Mouse (Mus musculus): ENCODE data around the gene Zeb2. TPM values are rescaled to one million over a fixed set of nuclear protein-coding genes. Genes with fewer than 3 reads are reported as not detected.

The Zeb2 gene
- polyA plus RNA-seq, 1 experiment: 143 TPM

DNA sequence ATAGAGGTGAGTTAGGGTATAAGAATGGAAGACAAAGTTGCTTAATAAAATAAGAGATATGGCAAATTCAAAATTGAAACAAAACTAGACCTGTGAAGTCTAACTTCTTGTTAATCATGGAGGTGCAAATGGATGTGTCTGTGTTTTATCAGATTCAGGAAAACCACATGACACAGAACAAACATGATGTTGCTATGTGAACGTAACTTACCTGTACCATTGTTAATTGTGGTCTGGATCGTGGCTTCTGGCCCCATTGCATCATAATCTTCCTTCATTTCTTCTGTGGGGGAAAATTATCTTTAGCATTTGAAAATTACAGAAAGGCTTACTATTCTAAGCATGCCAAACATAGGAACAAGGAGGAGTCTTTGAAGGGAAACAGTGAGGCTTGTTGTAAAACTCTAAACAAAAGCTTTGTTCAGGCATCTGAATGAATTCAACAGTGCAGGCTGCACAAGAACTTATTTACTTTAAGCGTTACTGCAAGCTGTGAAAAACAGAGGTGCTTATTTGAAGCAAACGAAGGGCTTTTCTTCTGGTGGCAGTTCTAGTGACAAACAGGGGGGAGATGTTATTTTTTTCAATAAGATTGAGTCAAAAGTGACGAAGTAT is 99.9 kb downstream of the Zeb2 start:
- H3K4me1 ChIP-seq (ENCODE audit: control insufficient read depth, insufficient read depth, low read length): no peaks in the 10 kb centered on the region; the same call in 1 of the 2 replicates
- TF ChIP-seq CTCF (IDR thresholded peaks at IDR 0.05; ENCODE audit: control insufficient read depth, insufficient read depth, low read length): no peak
- TF ChIP-seq POLR2A (IDR thresholded peaks at IDR 0.05; ENCODE audit: borderline replicate concordance, control insufficient read depth, low read depth, low read length): no peak
- 68% methylated on average over 5 of the region's 5 CpGs for WGBS
- H3K4me3 ChIP-seq (replicated peaks; ENCODE audit: control insufficient read depth, low read depth, low read length): no peak overlapping the region
- no peak overlapping the region for H3K27ac ChIP-seq (ENCODE audit: control insufficient read depth, insufficient read depth, low read depth, low read length, poor library complexity)

DNA sequence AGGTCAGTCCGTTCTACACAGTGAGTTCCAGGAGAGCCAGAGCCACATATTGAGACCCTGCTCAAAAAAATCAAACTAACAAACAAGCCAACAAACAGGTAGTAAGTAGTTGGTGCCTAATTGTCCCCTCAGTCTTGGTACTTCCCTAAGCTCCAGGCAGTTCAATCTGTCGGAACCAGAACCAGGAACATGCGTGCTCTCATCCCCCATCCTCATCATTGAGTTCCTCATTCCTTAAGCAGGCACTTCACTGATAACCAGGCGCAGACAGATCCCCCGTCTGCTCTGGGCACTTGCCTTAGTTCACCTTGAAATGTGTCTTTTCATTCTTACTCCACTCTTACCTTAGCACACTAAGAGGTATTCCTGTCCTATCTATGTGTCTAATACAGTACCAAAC is 103.9 kb downstream of the Zeb2 start:
- Histone ChIP-seq H3K4me1 (ENCODE audit: control insufficient read depth, insufficient read depth, low read length) (no peaks in the 10 kb centered on the region; the same call in 1 of the 2 replicates), H3K4me3 (replicated peaks; ENCODE audit: control insufficient read depth, low read depth, low read length) (no peak overlapping the region), H3K27ac (ENCODE audit: control insufficient read depth, insufficient read depth, low read depth, low read length, poor library complexity) (no peak overlapping the region)
- TF ChIP-seq POLR2A (IDR thresholded peaks at IDR 0.05; ENCODE audit: borderline replicate concordance, control insufficient read depth, low read depth, low read length) (no peak), CTCF (IDR thresholded peaks at IDR 0.05; ENCODE audit: control insufficient read depth, insufficient read depth, low read length) (no peak)
- WGBS: 70% methylated on average over 5 of the region's 5 CpGs

DNA sequence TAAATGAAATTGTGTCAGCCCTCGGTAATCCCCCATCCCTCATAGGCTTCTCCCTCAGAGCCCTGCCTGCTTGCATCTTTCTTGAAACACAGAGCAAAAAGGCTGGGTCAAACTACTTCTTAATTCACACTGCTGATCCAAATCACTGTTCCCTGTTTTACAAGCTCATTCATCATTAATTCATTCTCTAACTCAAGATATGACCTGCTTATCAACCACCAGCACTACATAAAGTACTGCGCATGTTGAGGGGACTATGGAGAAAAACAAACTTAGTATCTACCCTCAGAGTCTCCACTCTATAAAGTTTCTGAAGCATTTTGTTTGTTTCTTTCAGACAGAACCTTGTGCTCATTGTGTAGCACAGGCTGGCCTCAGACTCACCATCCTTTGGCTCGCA is 104.5 kb downstream of the Zeb2 start:
- TF ChIP-seq POLR2A (IDR thresholded peaks at IDR 0.05; ENCODE audit: borderline replicate concordance, control insufficient read depth, low read depth, low read length) (no peak), CTCF (IDR thresholded peaks at IDR 0.05; ENCODE audit: control insufficient read depth, insufficient read depth, low read length) (no peak)
- H3K4me1 ChIP-seq (ENCODE audit: control insufficient read depth, insufficient read depth, low read length): no peaks in the 10 kb centered on the region; the same call in 1 of the 2 replicates
- 75% methylated on average over 3 of the region's 3 CpGs for WGBS
- no peak overlapping the region for H3K4me3 ChIP-seq (replicated peaks; ENCODE audit: control insufficient read depth, low read depth, low read length)
- H3K27ac ChIP-seq (ENCODE audit: control insufficient read depth, insufficient read depth, low read depth, low read length, poor library complexity): no peak overlapping the region

DNA sequence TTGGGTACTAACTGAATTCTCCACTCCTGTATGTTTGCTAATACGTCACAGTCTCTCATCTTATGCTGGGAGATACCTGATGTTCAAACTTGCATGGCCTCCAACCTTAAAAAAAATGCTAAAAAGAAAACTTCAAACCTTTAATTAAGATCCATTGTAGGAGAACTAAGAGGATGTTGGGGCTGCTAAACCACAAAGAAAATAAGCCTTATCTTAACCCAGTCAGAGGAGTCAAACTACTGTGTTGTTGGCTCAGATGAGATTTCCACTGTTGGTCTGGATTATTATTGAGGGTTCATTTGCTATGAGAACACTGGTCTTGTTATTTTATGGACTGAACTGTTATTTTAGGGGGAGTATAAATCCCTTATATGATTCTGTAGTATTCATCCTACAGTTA is 106.5 kb downstream of the Zeb2 start:
- Histone ChIP-seq H3K4me1 (ENCODE audit: control insufficient read depth, insufficient read depth, low read length) (no peaks in the 10 kb centered on the region), H3K4me3 (replicated peaks; ENCODE audit: control insufficient read depth, low read depth, low read length) (no peak overlapping the region), H3K27ac (ENCODE audit: control insufficient read depth, insufficient read depth, low read depth, low read length, poor library complexity) (no peak overlapping the region)
- 71% methylated on average over 1 of the region's 1 CpGs for WGBS
- no peak for TF ChIP-seq POLR2A (IDR thresholded peaks at IDR 0.05; ENCODE audit: borderline replicate concordance, control insufficient read depth, low read depth, low read length)
- TF ChIP-seq CTCF (IDR thresholded peaks at IDR 0.05; ENCODE audit: control insufficient read depth, insufficient read depth, low read length): no peak

DNA sequence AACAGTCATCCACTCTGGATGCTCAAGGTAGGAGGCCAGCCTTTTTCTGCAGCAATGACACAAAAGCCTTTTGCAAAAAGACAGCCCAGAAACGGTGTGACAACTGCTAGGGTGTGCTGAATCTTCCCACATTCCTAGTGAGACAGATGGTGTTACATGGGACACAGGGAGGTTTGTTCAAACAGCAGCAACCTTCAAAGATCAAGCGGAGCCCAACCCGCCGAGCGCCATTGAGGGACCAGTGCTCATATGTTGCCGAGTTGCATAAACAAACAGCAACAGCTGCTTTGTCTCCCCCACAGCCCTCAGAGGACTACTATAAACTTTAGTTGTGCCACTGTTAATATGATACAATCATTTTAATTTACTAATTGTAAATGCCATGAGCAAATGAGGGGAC is 117.3 kb downstream of the Zeb2 start:
- WGBS: 89% methylated on average over 6 of the region's 6 CpGs
- Histone ChIP-seq H3K27ac (ENCODE audit: control insufficient read depth, insufficient read depth, low read depth, low read length, poor library complexity) (no peak overlapping the region), H3K4me1 (ENCODE audit: control insufficient read depth, insufficient read depth, low read length) (no peaks in the 10 kb centered on the region), H3K4me3 (replicated peaks; ENCODE audit: control insufficient read depth, low read depth, low read length) (no peak overlapping the region)
- no peak for TF ChIP-seq CTCF (IDR thresholded peaks at IDR 0.05; ENCODE audit: control insufficient read depth, insufficient read depth, low read length)
- no peak for TF ChIP-seq POLR2A (IDR thresholded peaks at IDR 0.05; ENCODE audit: borderline replicate concordance, control insufficient read depth, low read depth, low read length)

DNA sequence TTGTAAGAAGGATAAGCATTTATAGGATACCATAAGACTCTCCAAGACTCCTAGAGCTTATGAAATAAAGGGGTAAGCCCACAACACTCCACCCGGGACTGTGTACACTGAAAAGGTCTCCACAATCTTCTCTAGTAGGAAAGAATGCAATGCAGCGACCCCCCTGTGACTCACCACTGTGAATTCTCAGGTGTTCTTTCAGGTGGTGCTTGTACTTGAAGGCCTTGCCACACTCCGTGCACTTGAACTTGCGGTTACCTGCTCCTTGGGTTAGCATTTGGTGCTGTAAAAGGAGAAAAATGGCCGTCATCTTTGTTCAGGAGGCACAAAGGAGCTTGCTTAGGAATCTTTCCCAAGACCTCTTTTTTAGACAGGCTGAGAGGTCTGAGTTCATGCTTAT is 118.5 kb downstream of the Zeb2 start:
- no peak overlapping the region for H3K4me3 ChIP-seq (replicated peaks; ENCODE audit: control insufficient read depth, low read depth, low read length)
- H3K27ac ChIP-seq (ENCODE audit: control insufficient read depth, insufficient read depth, low read depth, low read length, poor library complexity): no peak overlapping the region
- 95% methylated on average over 5 of the region's 5 CpGs for WGBS
- TF ChIP-seq CTCF (IDR thresholded peaks at IDR 0.05; ENCODE audit: control insufficient read depth, insufficient read depth, low read length) (no peak), POLR2A (IDR thresholded peaks at IDR 0.05; ENCODE audit: borderline replicate concordance, control insufficient read depth, low read depth, low read length) (no peak)
- H3K4me1 ChIP-seq (ENCODE audit: control insufficient read depth, insufficient read depth, low read length): no peaks in the 10 kb centered on the region

DNA sequence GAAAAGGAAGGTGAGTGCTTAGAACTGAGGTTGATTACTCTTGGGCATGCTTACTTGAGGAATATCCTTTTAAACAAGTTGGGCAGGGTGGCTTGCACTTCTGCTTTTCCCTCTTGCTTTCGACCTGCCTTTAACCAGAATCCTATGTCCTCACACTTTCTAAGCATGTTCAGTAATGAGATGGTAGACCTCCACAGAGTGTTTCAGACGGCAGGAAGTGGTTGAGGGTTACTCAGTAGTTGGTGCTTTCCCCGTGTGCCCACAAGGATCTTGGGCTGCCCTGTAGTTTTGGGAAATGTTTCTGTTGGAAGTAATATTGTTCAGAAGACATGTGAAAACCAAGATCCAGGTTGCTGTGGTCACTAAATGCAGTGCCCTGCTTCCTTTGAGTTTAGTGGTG is 135.5 kb downstream of the Zeb2 start:
- whole genome bisulfite sequencing: 2% methylated on average over 3 of the region's 3 CpGs
- Histone ChIP-seq H3K4me1 (ENCODE audit: control insufficient read depth, insufficient read depth, low read length) (peaks cover 3% of the 10 kb centered on the region; the same call in 1 of the 2 replicates), H3K27ac (ENCODE audit: control insufficient read depth, insufficient read depth, low read depth, low read length, poor library complexity) (no peak overlapping the region), H3K4me3 (replicated peaks; ENCODE audit: control insufficient read depth, low read depth, low read length) (no peak overlapping the region)
- no peak for TF ChIP-seq POLR2A (IDR thresholded peaks at IDR 0.05; ENCODE audit: borderline replicate concordance, control insufficient read depth, low read depth, low read length)
- TF ChIP-seq CTCF (IDR thresholded peaks at IDR 0.05; ENCODE audit: control insufficient read depth, insufficient read depth, low read length): no peak

DNA sequence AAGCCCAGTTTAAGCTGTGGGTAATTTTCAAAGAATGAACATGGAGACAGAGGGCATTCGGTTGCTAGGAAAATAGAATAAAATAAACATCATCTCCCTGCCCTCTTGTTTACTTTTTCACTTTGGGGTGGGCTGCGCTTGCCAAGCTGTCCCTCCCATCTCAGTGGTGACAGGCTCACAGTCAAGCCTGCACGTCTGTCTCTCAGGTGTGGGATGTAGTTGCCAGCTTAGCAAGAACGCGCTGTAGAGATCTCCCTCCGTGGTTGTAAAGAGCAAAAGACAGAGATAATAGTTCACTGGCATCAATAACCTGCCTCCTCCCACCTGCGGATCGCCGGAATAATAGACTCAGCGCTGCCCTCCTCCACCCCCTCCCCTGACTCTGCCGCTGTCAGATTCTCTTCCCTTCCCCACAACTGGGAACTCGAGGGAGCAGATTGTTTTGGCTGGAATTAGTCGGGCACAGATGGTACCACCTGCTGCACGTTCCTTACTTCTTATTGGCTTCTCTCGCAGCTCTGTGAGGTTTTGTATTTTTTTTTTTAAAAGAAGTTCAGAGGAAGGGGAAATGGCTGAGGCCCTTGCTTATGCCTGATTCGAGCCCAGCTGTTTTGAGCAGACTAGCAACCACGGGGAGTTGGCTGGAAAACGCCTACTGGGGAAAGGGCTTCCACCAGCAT is 138.0 kb downstream of the Zeb2 start:
- Histone ChIP-seq H3K27ac (ENCODE audit: control insufficient read depth, insufficient read depth, low read depth, low read length, poor library complexity) (no peak overlapping the region), H3K4me3 (replicated peaks; ENCODE audit: control insufficient read depth, low read depth, low read length) (no peak overlapping the region), H3K4me1 (ENCODE audit: control insufficient read depth, insufficient read depth, low read length) (peaks cover 3% of the 10 kb centered on the region; the same call in 1 of the 2 replicates)
- TF ChIP-seq CTCF (IDR thresholded peaks at IDR 0.05; ENCODE audit: control insufficient read depth, insufficient read depth, low read length): no peak
- TF ChIP-seq POLR2A (IDR thresholded peaks at IDR 0.05; ENCODE audit: borderline replicate concordance, control insufficient read depth, low read depth, low read length): no peak
- WGBS: 15% methylated on average over 18 of the region's 18 CpGs
